28 mouse cellular contexts compared by ENCODE assay signal in genomic region chr3:30276099-30276498, GRCm38 (mm10).
DNase-seq lines count a peak whose midpoint lies in the region; ATAC-seq and TF ChIP-seq lines count a peak whose summit lies in the region.
"Had no signal": no experiment of that assay in that cellular context is flagged by ENCODE, and none has a peak within 500 bp of the region (broad histone marks: within the 10 kb centered on the region; RNA-seq: fewer than 3 reads in every experiment).

No protein-coding gene starts in this region.

- H3K9ac ChIP-seq in hindbrain, embryonic 16.5 days (ENCODE audit: low read depth, low read length), result no peak overlapping the region
- no peak overlapping the region for H3K9ac ChIP-seq in hindbrain, embryonic 13.5 days
- H3K9ac ChIP-seq: embryonic facial prominence, embryonic 13.5 days; forebrain, embryonic 13.5 days; hindbrain, embryonic 15.5 days; intestine, embryonic 15.5 days; liver, embryonic 15.5 days; lung, embryonic 14.5 days; midbrain, embryonic 12.5 days; stomach, embryonic 15.5 days had no signal

- ATAC-seq in hindbrain, embryonic 16.5 days, result peak; percentile 30; the same call in 1 of the 2 replicates
- ATAC-seq in hindbrain, embryonic 13.5 days (ENCODE audit: low FRiP score), result no peak
- ATAC-seq: forebrain, embryonic 13.5 days; intestine, embryonic 15.5 days had no signal

- no peaks in the 10 kb centered on the region for H3K9me3 ChIP-seq in hindbrain, embryonic 16.5 days (ENCODE audit: control insufficient read depth, low read length)
- H3K9me3 ChIP-seq in hindbrain, embryonic 13.5 days, result no peaks in the 10 kb centered on the region
- H3K9me3 ChIP-seq: embryonic facial prominence, embryonic 13.5 days; forebrain, embryonic 13.5 days; hindbrain, embryonic 15.5 days; intestine, embryonic 15.5 days; liver, embryonic 15.5 days; midbrain, embryonic 12.5 days; stomach, embryonic 15.5 days had no signal

- H3K4me1 ChIP-seq in hindbrain, embryonic 16.5 days (ENCODE audit: control insufficient read depth, insufficient read depth, low read depth, low read length), result no peaks in the 10 kb centered on the region
- no peaks in the 10 kb centered on the region for H3K4me1 ChIP-seq in hindbrain, embryonic 13.5 days (replicated peaks)
- H3K4me1 ChIP-seq: embryonic facial prominence, embryonic 13.5 days; hindbrain, embryonic 15.5 days; intestine, embryonic 15.5 days; liver, embryonic 15.5 days; stomach, embryonic 15.5 days had no signal

- no peak for TF ChIP-seq POLR2A in brain, embryonic 14.5 days (IDR thresholded peaks at IDR 0.05; ENCODE audit: borderline replicate concordance, extremely low read depth, insufficient read depth, insufficient read length, poor library complexity, severe bottlenecking)

- 73% methylated on average over 8 of the region's 8 CpGs for whole genome bisulfite sequencing in hindbrain, embryonic 16.5 days
- WGBS in hindbrain, embryonic 13.5 days, result 88% methylated on average over 8 of the region's 8 CpGs

- H3K36me3 ChIP-seq in hindbrain, embryonic 16.5 days (ENCODE audit: control insufficient read depth, insufficient read depth, low read length), result no peaks in the 10 kb centered on the region
- no peaks in the 10 kb centered on the region for H3K36me3 ChIP-seq in hindbrain, embryonic 13.5 days
- H3K36me3 ChIP-seq: embryonic facial prominence, embryonic 13.5 days; hindbrain, embryonic 15.5 days; intestine, embryonic 15.5 days; liver, embryonic 15.5 days; midbrain, embryonic 12.5 days; stomach, embryonic 15.5 days had no signal

- no peak for TF ChIP-seq CTCF in brain, embryonic 14.5 days (IDR thresholded peaks at IDR 0.05; ENCODE audit: borderline replicate concordance, extremely low read depth, insufficient read depth, insufficient read length)

- H3K4me2 ChIP-seq in hindbrain, embryonic 16.5 days (ENCODE audit: low read length), result no peak overlapping the region
- no peak overlapping the region for H3K4me2 ChIP-seq in hindbrain, embryonic 13.5 days
- H3K4me2 ChIP-seq: embryonic facial prominence, embryonic 13.5 days; forebrain, embryonic 13.5 days; heart, embryonic 11.5 days; hindbrain, embryonic 15.5 days; intestine, embryonic 15.5 days; liver, embryonic 15.5 days; lung, embryonic 14.5 days; midbrain, embryonic 12.5 days; stomach, embryonic 15.5 days had no signal

- DNase-seq in right cerebral cortex, postnatal 10 days (ENCODE audit: low spot score in 2 of 2), result peak; percentile 23 to 26
- DNase-seq in right cerebral cortex, adult 2 months (ENCODE audit: low spot score in 2 of 2), result no peak
- peak; percentile 75 for DNase-seq in brain, embryonic 14.5 days (ENCODE audit: low read depth)
- DNase-seq in spleen, postnatal 4 days (ENCODE audit: low spot score in 2 of 2), result no peak
- DNase-seq: adrenal gland, adult 8-10 months; cerebellum, adult 11 months; cerebellum, adult 9-11 months; gastrocnemius, adult 2 months; gastrocnemius, postnatal 36 days; heart, adult 18-20 months; heart, postnatal 4 days; kidney, adult 2 months; kidney, postnatal 36 days; liver; lung, embryonic 14.5 days; lung, postnatal 14 days had no signal

- no peaks in the 10 kb centered on the region for H3K27me3 ChIP-seq in hindbrain, embryonic 16.5 days (replicated peaks; ENCODE audit: control insufficient read depth, insufficient read depth, low read length)
- no peaks in the 10 kb centered on the region for H3K27me3 ChIP-seq in hindbrain, embryonic 13.5 days
- H3K27me3 ChIP-seq: CH12.LX; embryonic facial prominence, embryonic 13.5 days; forebrain, embryonic 13.5 days; hindbrain, embryonic 15.5 days; intestine, embryonic 15.5 days; liver, embryonic 15.5 days; midbrain, embryonic 12.5 days; stomach, embryonic 15.5 days had no signal

- no peak overlapping the region for H3K27ac ChIP-seq in hindbrain, embryonic 16.5 days (ENCODE audit: low read depth, low read length)
- H3K27ac ChIP-seq in hindbrain, embryonic 13.5 days, result no peak overlapping the region
- H3K27ac ChIP-seq: embryonic facial prominence, embryonic 13.5 days; forebrain, embryonic 13.5 days; gastrocnemius, adult 2 months; hindbrain, embryonic 15.5 days; intestine, embryonic 15.5 days; layer of hippocampus, adult 2 months; liver, embryonic 15.5 days; midbrain, embryonic 12.5 days; stomach, embryonic 15.5 days had no signal

- H3K4me3 ChIP-seq in hindbrain, embryonic 16.5 days (ENCODE audit: low read length), result no peak overlapping the region
- no peak overlapping the region for H3K4me3 ChIP-seq in hindbrain, embryonic 13.5 days
- H3K4me3 ChIP-seq: embryonic facial prominence, embryonic 13.5 days; forebrain, embryonic 13.5 days; gastrocnemius, adult 2 months; hindbrain, embryonic 15.5 days; intestine, embryonic 15.5 days; layer of hippocampus, adult 2 months; liver, embryonic 15.5 days; midbrain, embryonic 12.5 days; stomach, embryonic 15.5 days had no signal

Comparison
In these comparisons a context has a peak if more than half of its experiments do, and no peak if none do; other contexts are left out.
1. DNase-seq: peak in right cerebral cortex, postnatal 10 days (2 of 2) and brain, embryonic 14.5 days (single experiment); none in right cerebral cortex, adult 2 months (0 of 2) and spleen, postnatal 4 days (0 of 2).